Mouse (Mus musculus) layer of hippocampus, adult 2 months (tissue): Measurements from ENCODE around the gene Gm13212. TPM values are rescaled to one million over a fixed set of nuclear protein-coding genes. Genes with fewer than 3 reads are reported as not detected.
"Not testable (repeated sequence)": the region's sequence is repeated elsewhere in the genome, so short reads cannot be mapped to it uniquely, and the experiment has no call there.

ENCODE experiments used
- DNase-seq, 2 experiments: peaks; one replicate each; pipeline ENCODE4 v3.0.0; 2022; ENCODE audit warnings: low spot score in 2 of 2
- H3K27ac ChIP-seq: fragments of 200-600 bp; 2 replicates; pipeline ENCODE4 v1.8.1; 2022
- H3K4me3 ChIP-seq: fragments of 200-600 bp; 2 replicates; pipeline ENCODE4 v1.8.1; 2022; ENCODE audit warnings: mild to moderate bottlenecking
- CTCF ChIP-seq: fragments of 200-600 bp; conservative IDR thresholded peaks from 2 replicates; pipeline ENCODE4 v1.8.1; 2022; ENCODE audit warnings: antibody characterized with exemption, mild to moderate bottlenecking, moderate library complexity
- long read RNA-seq, 2 experiments: library from polyadenylated mRNA; stranded (forward); transcript quantifications; one replicate each; pipeline ENCODE4 v2.0.0; 2021; ENCODE audit warnings: borderline mapping rate in 2 of 2
- total RNA-seq, 2 experiments: library from RNA; stranded (reverse); gene quantifications; 2 replicates each; pipeline ENCODE4 v1.2.3; 2021

The Gm13212 gene
- under 1 TPM in 1 of 2 experiments, not detected in 1; 0.36 TPM for total RNA-seq
- long read RNA-seq, experiment 1 = 0 reads
- long read RNA-seq, experiment 2 = 0 reads

DNA sequence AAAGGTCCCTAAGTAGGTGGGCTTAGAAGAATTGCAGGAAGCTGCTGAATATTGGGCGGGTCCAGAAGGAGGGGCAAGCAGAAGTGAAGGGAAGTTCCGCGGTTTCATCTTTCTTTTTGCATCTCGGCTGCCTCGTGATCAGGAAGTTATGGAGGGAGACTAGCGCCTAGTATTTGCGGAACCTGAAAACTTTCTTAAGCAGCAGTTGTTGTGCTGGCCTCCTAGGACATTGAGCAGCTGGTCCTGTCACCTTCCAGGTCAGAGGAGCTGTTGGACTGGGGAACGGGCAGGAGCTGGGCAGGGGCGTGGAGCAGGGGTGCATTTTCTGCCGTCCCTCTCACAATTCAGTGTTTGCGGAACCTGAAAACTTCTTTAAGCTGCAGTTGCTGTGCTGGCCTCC is at the start of gene Gm13212:
Gene Gm13212 (plus strand): TSS at position 89 of the 400 bp plus-strand sequence.
- DNase-seq, H3K27ac ChIP-seq, H3K4me3 ChIP-seq: not testable (repeated sequence)

DNA sequence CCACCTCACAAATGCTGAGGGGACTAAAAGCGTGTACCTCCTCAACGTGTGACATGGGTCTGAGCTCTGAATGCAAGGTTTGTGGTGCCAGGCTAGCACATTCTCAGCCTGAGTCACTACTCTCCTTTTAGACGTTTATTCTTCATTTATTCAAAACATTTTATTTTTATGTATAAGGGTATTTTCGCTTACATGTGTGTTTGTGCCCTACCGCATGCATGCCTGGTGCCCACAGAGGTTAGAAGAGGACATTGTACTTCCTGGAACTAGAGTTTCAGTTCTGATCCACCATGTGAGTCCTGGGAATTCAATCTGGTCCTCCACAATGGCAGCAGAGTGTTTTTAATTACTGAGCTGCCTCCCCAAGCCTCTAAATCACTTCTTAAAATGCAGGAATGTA is 41.1 kb upstream of the Gm13212 start:
- DNase-seq, H3K4me3 ChIP-seq: not testable (repeated sequence)

DNA sequence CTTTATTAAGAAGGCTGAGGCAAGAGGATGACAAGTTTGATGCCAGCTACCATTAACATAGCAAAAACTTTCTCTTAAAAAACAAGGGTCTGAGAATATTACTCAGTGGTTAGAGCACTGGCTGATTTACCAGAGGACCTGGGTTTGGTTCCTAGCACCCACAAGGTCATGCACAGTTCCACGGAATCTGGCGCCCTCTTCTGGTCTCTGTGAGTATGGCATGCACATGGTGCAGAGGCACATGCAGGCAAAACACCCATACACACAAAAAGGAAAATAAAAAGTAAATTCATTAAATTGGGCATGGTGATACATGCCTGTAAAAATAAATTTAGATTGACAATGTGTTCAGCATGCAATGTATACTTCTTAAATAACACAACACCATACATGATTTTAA is 39.9 kb upstream of the Gm13212 start:
- not testable (repeated sequence) for H3K27ac ChIP-seq, H3K4me3 ChIP-seq, DNase-seq

More for the DNA sequence above, 41.1 kb upstream of the Gm13212 start:
- H3K27ac ChIP-seq = not testable (repeated sequence)

DNA sequence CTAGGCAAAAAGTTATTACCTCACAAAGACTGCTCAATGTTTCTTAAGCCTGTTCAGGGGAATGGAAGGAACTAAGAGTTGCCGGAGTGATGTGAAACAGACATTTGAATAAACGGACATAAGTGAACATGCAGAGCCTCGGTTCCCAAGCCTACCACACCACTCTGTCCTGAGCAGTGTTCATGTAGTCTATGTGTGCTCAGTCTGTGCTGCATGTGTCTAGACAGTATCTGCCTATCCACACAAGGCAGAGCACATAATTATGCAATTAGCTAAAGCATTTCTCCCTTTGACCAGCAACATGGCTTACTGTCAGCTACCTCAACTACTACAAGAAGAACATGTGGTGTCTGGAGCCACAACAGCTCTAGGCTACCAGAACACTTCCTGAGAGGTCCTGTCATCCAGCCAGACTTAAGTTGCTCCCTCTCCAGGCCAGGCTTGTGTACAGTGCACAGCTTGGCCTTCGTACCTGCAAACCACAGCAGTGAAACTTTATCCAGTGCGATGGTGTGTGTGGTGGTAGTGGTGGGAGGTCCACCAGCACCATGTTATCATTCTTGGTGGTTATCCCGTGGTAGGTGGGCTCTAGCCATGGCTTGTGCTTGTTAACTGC is 39.1 kb upstream of the Gm13212 start:
- H3K27ac ChIP-seq, DNase-seq, H3K4me3 ChIP-seq: not testable (repeated sequence)

DNA sequence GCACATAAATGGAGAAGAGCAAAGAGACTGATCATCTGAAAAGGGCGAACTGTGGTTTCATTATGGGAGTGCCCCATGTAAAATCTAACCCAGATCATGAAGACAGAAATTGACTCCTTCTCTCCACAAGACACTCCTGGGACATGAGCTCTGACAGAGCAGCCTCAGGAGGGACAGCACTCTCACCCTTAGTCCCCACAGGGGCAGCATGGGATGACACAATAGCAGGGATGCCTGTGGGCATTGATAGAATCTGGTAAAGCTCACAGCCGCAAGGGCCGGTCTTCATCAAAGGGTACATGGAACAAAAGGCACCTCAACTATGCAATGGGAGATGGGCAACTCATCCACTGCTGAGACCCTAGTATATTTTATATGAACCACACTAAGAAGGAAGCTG is 38.5 kb upstream of the Gm13212 start:
- not testable (repeated sequence) for H3K4me3 ChIP-seq, DNase-seq, H3K27ac ChIP-seq

DNA sequence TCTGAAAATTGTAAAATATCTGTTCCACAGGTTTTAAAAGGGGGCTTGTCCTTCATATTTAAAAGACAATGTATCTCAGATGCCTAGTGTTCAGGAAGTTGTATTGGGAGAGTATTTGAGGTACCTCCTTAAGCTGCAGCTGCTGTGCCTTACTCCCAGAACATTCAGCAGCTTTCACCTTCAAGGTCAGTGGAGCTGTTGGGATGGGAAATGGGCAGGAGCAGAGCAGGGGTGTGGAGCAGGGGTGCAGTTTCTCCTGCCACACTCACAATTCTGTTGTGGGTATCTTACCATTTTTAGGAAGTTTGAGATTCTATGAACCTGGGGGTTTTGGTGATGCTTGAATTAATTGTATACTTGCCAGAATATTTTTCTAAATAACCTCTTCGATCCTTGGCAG is 28.3 kb upstream of the Gm13212 start:
- no peak for TF ChIP-seq CTCF
- no peak overlapping the region for H3K27ac ChIP-seq
- DNase-seq = no peak
- H3K4me3 ChIP-seq = no peak overlapping the region

DNA sequence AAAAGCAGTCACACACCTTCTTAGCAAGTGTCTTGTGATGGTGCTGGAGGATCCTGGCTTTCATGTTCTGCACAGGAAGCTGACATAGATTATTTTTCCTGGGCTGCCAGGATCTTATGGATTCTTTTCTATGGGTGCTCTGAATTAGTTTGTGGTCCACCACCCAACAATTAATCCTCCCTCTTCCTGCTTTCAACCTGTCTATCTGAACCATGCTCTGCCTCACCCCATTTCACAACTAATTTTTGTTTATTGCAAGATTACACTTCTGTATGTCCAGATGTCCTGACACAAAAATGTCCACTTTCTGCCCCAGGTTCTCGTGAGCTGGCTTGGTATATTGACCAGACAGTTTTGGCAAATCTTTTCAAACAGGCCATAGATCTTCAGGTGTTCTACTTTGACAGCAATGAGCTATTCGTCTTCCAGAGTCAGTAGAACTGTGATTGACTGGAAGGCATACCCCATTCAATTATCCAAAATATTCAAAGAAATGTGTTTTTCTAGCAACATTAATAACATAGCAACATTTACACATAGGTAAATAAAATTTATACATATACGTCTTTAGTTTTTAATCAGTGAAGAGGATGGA is 25.4 kb upstream of the Gm13212 start:
- TF ChIP-seq CTCF = no peak
- Histone ChIP-seq H3K27ac (no peak overlapping the region), H3K4me3 (no peak overlapping the region)
- no peak for DNase-seq

DNA sequence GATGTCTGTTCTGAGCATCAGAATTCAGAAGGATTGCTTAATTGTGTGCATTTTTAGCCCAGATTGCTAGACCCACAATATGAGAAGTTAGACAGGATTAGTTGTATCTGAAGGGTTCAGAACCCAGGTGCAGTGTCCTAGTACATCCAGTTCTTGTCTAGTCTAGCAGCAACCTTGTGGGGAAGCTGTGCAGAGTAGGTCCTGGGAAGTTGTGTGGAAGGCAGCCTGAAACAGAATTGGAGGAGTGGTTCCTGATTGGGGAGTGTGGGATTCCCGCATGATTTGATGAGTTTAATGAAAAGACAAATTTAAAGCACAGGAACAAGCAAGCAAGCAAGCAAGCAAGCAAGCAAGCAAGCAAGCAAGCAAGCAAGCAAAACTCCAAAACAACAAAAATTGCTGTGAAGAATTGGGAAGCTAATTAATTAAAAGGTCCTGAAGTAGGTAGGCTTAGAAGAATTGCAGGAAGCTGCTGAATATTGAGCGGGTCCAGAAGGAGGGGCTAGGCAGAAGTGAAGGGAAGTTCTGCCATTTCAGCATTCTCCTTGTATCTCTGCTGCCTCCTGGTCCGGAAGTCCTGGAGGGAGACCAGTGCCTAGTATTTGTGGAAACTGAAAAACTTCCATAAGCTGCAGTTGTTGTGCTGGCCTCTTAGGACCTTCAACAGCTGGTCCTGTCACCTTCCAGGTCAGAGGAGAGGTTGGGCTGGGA is 20.7 kb upstream of the Gm13212 start:
- DNase-seq = no peak
- Histone ChIP-seq H3K27ac (no peak overlapping the region), H3K4me3 (no peak overlapping the region)
- no peak for TF ChIP-seq CTCF

DNA sequence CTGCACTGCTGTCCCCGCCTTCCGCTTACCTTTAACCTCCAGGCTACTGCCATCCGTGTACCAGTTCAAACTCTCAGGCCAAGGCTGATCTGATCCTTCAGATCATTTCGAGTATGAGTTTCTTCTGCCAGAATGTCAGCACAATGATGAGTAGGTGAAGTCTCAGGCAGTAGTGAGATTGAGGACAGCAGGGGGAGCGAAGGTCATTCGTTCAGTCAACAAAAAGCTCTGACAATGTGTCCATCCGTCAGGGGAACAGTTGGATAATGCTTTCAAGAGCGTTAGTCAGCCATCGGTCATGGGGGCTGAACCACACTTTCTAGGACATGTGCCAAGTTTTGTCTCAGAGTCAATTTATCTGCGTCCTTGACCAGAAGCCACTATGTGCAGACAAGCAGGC is 14.5 kb upstream of the Gm13212 start:
- DNase-seq, H3K27ac ChIP-seq: not testable (repeated sequence)

DNA sequence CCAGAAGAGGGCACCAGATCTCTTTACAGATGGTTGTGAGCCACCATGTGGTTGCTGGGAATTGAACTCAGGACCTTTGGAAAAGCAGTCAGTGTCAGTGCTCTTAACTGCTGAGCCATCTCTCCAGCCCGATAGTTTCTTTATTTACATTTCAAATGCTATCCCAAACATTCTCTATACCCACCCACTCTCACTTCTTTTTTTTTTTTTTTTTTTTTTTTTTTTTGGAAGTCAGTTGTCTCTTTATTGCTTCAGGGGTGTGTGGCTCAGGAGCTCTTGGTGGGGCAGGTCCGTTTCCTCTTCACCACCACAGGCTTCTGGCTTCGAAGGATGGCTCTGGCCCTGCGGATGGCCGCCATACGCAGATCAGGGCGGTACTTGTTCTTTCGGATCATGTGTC is 8.3 kb upstream of the Gm13212 start:
- H3K4me3 ChIP-seq, DNase-seq, H3K27ac ChIP-seq: not testable (repeated sequence)

More for the DNA sequence above, 14.5 kb upstream of the Gm13212 start:
- H3K4me3 ChIP-seq = not testable (repeated sequence)

DNA sequence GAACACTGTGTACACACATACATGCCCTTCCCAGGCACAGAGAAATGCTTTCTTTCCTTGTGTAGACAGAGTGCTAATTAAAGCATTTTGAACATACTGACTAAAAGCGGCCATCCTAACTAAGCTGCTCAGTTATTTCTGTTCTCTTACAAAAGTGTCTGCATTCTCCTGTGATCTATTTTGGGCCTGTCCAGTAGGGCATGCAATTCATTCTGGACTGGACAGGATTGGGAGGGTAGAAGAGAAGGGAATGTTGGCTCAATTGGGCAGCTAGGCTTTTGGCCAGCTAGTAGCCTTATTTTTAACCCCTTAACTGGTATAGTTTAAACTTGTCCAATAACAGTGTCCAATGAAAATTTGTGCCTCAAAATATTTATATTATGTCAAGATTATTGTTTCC is 4.6 kb upstream of the Gm13212 start:
- not testable (repeated sequence) for H3K4me3 ChIP-seq, H3K27ac ChIP-seq, DNase-seq

DNA sequence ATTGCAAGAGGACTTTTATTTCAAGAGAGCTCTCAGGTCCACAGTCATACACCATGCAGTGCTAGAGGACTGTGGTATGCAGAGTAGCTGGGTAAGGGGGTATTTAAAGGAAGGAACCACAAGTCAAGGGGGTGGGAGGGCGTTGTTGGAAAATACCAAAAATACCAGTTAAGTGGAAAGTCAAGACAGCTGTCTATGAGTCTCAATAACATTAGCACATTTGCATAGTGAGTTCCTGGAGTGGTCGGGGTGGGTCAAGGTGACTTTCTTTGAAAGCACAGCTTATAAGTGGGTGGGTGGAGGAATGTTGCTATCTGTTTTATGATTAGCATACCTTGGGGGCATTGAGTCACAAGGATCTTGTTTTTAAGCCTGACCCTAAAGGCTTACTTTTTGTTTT is 1.1 kb downstream of the Gm13212 start:
- DNase-seq, H3K27ac ChIP-seq, H3K4me3 ChIP-seq: not testable (repeated sequence)

DNA sequence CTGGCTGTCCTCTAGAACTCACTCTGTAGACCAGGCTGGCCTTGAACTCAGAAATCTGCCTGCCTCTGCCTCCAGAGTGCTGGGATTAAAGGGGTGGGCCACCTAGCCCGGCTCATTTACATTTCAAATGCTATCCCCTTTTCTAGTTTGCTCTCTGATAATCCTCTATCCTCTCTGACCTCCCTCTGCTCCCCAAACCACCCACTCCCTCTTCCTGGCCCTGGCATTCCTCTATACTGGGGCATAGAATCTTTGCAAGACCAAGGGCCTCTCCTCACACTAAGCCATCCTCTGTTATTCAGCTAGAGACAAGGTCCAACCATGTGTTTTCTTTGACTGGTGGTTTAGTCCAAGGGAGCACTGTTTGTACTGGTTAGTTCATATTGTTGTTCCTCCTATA is 9.2 kb downstream of the Gm13212 start:
- not testable (repeated sequence) for H3K4me3 ChIP-seq, H3K27ac ChIP-seq, DNase-seq

DNA sequence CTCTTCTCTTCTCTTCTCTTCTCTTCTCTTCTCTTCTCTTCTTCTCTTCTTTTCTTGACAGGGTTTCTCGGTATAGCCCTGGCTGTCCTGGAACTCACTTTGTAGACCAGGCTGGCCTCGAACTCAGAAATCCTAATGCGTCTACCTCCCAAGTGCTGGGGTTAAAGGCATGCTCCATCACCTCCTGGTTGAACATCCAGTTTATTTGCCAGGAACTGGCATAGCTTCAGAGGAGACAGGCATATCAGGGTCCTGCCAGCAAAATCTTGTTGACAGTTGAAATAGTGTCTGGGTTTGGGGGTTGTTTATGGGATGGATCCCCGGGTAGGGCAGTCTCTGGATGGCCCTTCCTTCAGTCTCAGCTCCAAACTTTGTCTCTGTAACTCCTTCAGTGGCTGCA is 9.8 kb downstream of the Gm13212 start:
- DNase-seq, H3K4me3 ChIP-seq, H3K27ac ChIP-seq: not testable (repeated sequence)

DNA sequence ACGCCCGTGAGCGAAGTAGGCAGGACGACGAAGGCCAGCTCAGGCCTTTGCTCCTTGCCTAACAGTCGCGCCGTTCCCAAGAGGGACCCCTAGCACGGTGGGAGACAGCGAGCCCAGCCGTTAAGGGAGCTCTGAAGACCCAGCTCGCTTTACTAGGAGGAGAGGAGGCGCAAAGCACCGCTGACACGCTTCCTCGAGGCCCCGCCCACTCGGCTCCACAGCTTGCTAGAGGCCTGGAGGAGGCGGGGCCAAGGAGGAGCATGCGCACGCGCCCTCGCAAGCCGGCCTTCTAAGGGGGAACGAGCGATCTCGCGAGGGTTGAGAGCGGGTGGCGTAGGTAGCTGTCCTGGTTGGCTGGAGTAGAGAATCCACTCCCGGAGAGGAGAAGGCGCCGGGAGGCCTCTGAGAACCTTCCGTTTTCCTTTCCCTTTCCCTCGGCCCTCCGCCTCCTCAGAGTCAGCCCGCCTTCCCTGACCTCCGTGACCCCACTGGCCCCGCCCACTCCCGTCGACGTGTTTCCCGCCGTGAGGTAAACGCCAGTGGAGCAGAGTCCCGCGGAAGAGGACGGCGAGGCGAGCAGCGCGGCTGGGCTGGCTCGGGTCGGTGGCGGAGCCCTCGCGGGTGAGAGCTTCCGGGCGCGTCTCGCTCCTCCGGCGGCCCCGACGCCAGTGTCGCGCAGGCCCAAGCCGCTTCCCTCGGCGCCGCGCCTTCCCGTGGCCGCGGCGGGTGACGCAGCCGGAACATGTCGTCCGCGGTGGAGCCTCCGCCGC is 55.6 kb downstream of the Gm13212 start:
- not testable (repeated sequence) for H3K4me3 ChIP-seq, H3K27ac ChIP-seq, DNase-seq

DNA sequence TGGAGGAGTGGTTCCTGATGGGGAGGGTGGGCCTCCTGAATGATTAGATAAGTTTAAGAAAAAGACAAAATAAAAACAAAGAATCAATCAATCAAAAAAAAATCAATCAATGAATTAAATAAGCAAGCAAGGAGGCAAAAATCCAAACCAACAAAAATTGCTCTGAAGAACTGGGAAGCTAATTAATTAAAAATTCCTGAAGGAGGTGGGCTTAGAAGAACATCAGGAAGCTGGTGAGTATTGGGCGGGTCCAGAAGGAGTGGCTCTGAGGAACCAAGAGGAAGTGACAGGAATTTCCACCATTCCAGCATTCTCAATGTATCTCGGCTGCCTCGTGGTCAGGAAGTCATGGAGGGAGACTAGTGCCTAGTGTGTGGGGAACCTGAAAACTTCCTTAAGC is 85.4 kb downstream of the Gm13212 start, which contains the start of gene Zfp980:
Gene Zfp980 (plus strand): TSS at position 301 of the 400 bp plus-strand sequence.
- H3K27ac ChIP-seq, H3K4me3 ChIP-seq, DNase-seq: not testable (repeated sequence)

DNA sequence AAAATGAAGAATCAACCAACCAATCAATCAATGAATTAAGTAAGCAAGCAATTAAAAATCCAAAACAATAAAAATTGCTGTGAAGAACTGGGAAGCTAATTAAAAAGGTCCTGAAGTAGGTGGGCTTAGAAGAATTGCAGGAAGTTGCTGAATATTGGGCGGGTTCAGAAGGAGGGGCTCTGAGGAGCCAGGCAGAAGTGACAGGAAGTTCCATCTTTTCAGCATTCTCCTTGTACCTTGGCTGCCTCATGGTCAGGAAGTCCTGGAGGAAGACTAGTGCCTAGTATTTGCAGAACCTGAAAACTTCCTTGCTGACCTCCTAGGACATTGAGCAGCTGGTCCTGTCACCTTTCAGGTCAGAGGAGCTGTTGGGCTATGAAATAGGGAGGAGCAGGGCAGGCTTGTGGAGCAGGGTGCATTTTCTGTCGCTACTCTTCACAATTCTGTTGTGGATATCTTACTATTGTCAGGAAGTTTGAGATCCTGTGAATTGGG is 89.4 kb downstream of the Gm13212 start:
- not testable (repeated sequence) for H3K27ac ChIP-seq, DNase-seq, H3K4me3 ChIP-seq
